Mouse (Mus musculus) lung, postnatal 10 days (tissue): ENCODE data around the gene Phox2a.

ENCODE experiments used
- DNase-seq: peaks from one replicate; pipeline ENCODE4 v3.0.0; 2021

Gene Phox2a

GRCm38 (mm10) chr7:101837606-101838471 lies 19.7 kb downstream of the Phox2a start, which contains the start of gene Inppl1:
Gene Inppl1 (minus strand): TSS chr7:101838229.
- DNase-seq, result peak; percentile 96

GRCm38 (mm10) chr7:101844186-101844585 lies 26.1 kb downstream of the Phox2a start:
- no peak for DNase-seq

GRCm38 (mm10) chr7:101847934-101848333 lies 29.8 kb downstream of the Phox2a start:
- no peak for DNase-seq

- no peak for DNase-seq
Observed at GRCm38 (mm10) chr7:101851689-101852088, 33.6 kb downstream of the Phox2a start.

GRCm38 (mm10) chr7:101852846-101853245 lies 34.7 kb downstream of the Phox2a start:
- no peak for DNase-seq

GRCm38 (mm10) chr7:101853816-101854215 lies 35.7 kb downstream of the Phox2a start:
- no peak for DNase-seq

- DNase-seq, result no peak
Observed at GRCm38 (mm10) chr7:101857094-101857493, 39.0 kb downstream of the Phox2a start, which contains the start of gene Folr2. Gene Folr2 (minus strand): TSS chr7:101857194.

- no peak for DNase-seq
Observed at GRCm38 (mm10) chr7:101858362-101858761, 40.2 kb downstream of the Phox2a start.

GRCm38 (mm10) chr7:101860978-101861377 lies 42.9 kb downstream of the Phox2a start:
- no peak for DNase-seq

- DNase-seq, result no peak
Observed at GRCm38 (mm10) chr7:101862291-101862690, 44.2 kb downstream of the Phox2a start.

GRCm38 (mm10) chr7:101863415-101863814 lies 45.3 kb downstream of the Phox2a start, which contains the start of gene Anapc15:
Gene Anapc15 (plus strand): TSS chr7:101863715.
- no peak for DNase-seq

- no peak for DNase-seq
Observed at GRCm38 (mm10) chr7:101866491-101867265, 48.6 kb downstream of the Phox2a start.

- no peak for DNase-seq
Observed at GRCm38 (mm10) chr7:101867482-101867881, 49.4 kb downstream of the Phox2a start.

- DNase-seq, result no peak
Observed at GRCm38 (mm10) chr7:101868241-101869162, 50.4 kb downstream of the Phox2a start.

- DNase-seq, result no peak
Observed at GRCm38 (mm10) chr7:101869163-101869500, 51.0 kb downstream of the Phox2a start.

GRCm38 (mm10) chr7:101870629-101871028 lies 52.5 kb downstream of the Phox2a start, which contains the start of gene Folr1:
Gene Folr1 (minus strand): TSS chr7:101870788.
- DNase-seq, result no peak

- no peak for DNase-seq
Observed at GRCm38 (mm10) chr7:101871296-101871695, 53.2 kb downstream of the Phox2a start.
